Mouse (Mus musculus) forebrain, embryonic 11.5 days (tissue): ENCODE data around the gene Dbx1. TPM values are rescaled to one million over a fixed set of nuclear protein-coding genes. Genes with fewer than 3 reads are reported as not detected.

ENCODE experiments used
- ATAC-seq: fragments of 200-750 bp; cut with Nextera tagmentation; replicated peaks from 2 replicates; pipeline ENCODE4 v1.8.0; 2017; ENCODE audit warnings: moderate TSS enrichment; ENCODE audit not compliant: low FRiP score
- DNase-seq: peaks from one replicate; pipeline ENCODE4 v3.0.0-alpha.2; 2017; ENCODE audit warnings: low spot score
- H3K27ac ChIP-seq: fragments of 300-500 bp; sonication (generic); 2 replicates; pipeline ENCODE4 v1.5.1; 2014; ENCODE audit warnings: low read depth, low read length
- H3K27me3 ChIP-seq: fragments of 300-500 bp; sonication (generic); 2 replicates; pipeline ENCODE4 v1.6.1; 2014; ENCODE audit warnings: mild to moderate bottlenecking, low read length, mixed read lengths; ENCODE audit not compliant: control insufficient read depth, insufficient read depth
- H3K36me3 ChIP-seq: fragments of 300-500 bp; sonication (generic); 2 replicates; pipeline ENCODE4 v1.6.1; 2014; ENCODE audit warnings: mild to moderate bottlenecking, low read length, moderate library complexity, mixed read lengths; ENCODE audit not compliant: control insufficient read depth, insufficient read depth
- H3K4me1 ChIP-seq: fragments of 300-500 bp; sonication (generic); replicated peaks from 2 replicates; pipeline ENCODE4 v1.6.1; 2014; ENCODE audit warnings: low read length, mixed read lengths; ENCODE audit not compliant: control insufficient read depth, insufficient read depth
- H3K4me2 ChIP-seq: fragments of 300-500 bp; sonication (generic); 2 replicates; pipeline ENCODE4 v1.6.1; 2014; ENCODE audit warnings: low read depth, mild to moderate bottlenecking, low read length, moderate library complexity, mixed read lengths; ENCODE audit not compliant: severe bottlenecking
- H3K4me3 ChIP-seq: fragments of 300-500 bp; sonication (generic); 2 replicates; pipeline ENCODE4 v1.5.1; 2014; ENCODE audit warnings: low read depth, low read length
- H3K9ac ChIP-seq: fragments of 300-500 bp; sonication (generic); 2 replicates; pipeline ENCODE4 v1.6.1; 2014; ENCODE audit warnings: low read length
- H3K9me3 ChIP-seq: fragments of 300-500 bp; sonication (generic); 2 replicates; pipeline ENCODE4 v1.6.1; 2016; ENCODE audit warnings: low read length, mixed read lengths; ENCODE audit not compliant: control insufficient read depth
- WGBS: fragments of 180-500 bp; shearing (Covaris S2); extraction: QIAGEN DNeasy Blood & Tissue Kit; methylation state at CpG from one replicate; pipeline ENCODE4 v1.1.7; 2014; 5-methylcytosine and 5-hydroxymethylcytosine counted together
- polyA plus RNA-seq: library from polyadenylated mRNA; unstranded; fragments of >200 nt; fragmentation: Nextera tagmentation; extraction: Ambion mirVana; gene quantifications from 2 replicates; pipeline ENCODE4 v1.2.1, GENCODE M21; 2014

Dbx1 gene
- polyA plus RNA-seq, 1 experiment from 2014 or later: 33.3 TPM

GRCm38 (mm10) chr7:49661811-49662491, 25.3 kb upstream of the Dbx1 start:
- Histone ChIP-seq H3K27me3 (peaks cover 45% of the 10 kb centered on the region), H3K4me2 (peak overlapping the region; percentile 18; the same call in 1 of the 2 replicates), H3K27ac (no peak overlapping the region), H3K4me1 (0 out of 2 replicates have a peak, but pooled peaks cover 5% of the 10 kb centered on the region), H3K9ac (no peak overlapping the region), H3K36me3 (no peaks in the 10 kb centered on the region), H3K9me3 (no peaks in the 10 kb centered on the region), H3K4me3 (no peak overlapping the region)
- ATAC-seq: peak; percentile 64; the same call in 1 of the 2 replicates
- under 1% methylated on average over 24 of the region's 24 CpGs for WGBS
- peak; percentile 60 for DNase-seq

- Histone ChIP-seq H3K9ac (no peak overlapping the region), H3K36me3 (no peaks in the 10 kb centered on the region), H3K4me3 (no peak overlapping the region), H3K4me1 (peaks cover 29% of the 10 kb centered on the region), H3K27ac (no peak overlapping the region), H3K4me2 (no peak overlapping the region), H3K9me3 (no peaks in the 10 kb centered on the region), H3K27me3 (peaks cover 62% of the 10 kb centered on the region)
- ATAC-seq (peak; percentile 59), DNase-seq (no peak)
- 5% methylated on average over 3 of the region's 3 CpGs for WGBS
These were observed 4.2 kb upstream of the Dbx1 start for GRCm38 (mm10) chr7:49640709-49641305.

GRCm38 (mm10) chr7:49639864-49640708, 3.4 kb upstream of the Dbx1 start:
- Histone ChIP-seq H3K9me3 (no peaks in the 10 kb centered on the region), H3K27ac (peak overlapping the region; percentile 13; the same call in 1 of the 2 replicates), H3K4me2 (no peak overlapping the region), H3K36me3 (no peaks in the 10 kb centered on the region), H3K4me1 (peaks cover 35% of the 10 kb centered on the region), H3K9ac (no peak overlapping the region), H3K4me3 (no peak overlapping the region), H3K27me3 (peaks cover 69% of the 10 kb centered on the region)
- DNase-seq (peak; percentile 63), ATAC-seq (peak; percentile 28; the same call in 1 of the 2 replicates)
- WGBS: 2% methylated on average over 18 of the region's 18 CpGs

GRCm38 (mm10) chr7:49638941-49639776, 2.5 kb upstream of the Dbx1 start:
- H3K4me1 ChIP-seq: peaks cover 40% of the 10 kb centered on the region
- H3K36me3 ChIP-seq: no peaks in the 10 kb centered on the region
- H3K9ac ChIP-seq: no peak overlapping the region
- H3K27me3 ChIP-seq: peaks cover 69% of the 10 kb centered on the region
- H3K4me3 ChIP-seq: no peak overlapping the region
- no peak for DNase-seq
- WGBS: under 1% methylated on average over 35 of the region's 35 CpGs
- no peak for ATAC-seq
- H3K27ac ChIP-seq: no peak overlapping the region
- H3K9me3 ChIP-seq: no peaks in the 10 kb centered on the region
- H3K4me2 ChIP-seq: peak overlapping the region; percentile 16; the same call in 1 of the 2 replicates

- no peak for ATAC-seq
- peaks cover 65% of the 10 kb centered on the region for H3K27me3 ChIP-seq
- under 1% methylated on average over 21 of the region's 21 CpGs for WGBS
- H3K4me3 ChIP-seq: no peak overlapping the region
- peak overlapping the region; percentile 24; the same call in 1 of the 2 replicates for H3K4me2 ChIP-seq
- no peaks in the 10 kb centered on the region for H3K36me3 ChIP-seq
- no peak for DNase-seq
- no peaks in the 10 kb centered on the region for H3K9me3 ChIP-seq
- no peak overlapping the region for H3K9ac ChIP-seq
- peaks cover 44% of the 10 kb centered on the region for H3K4me1 ChIP-seq
- H3K27ac ChIP-seq: no peak overlapping the region
These were observed 1.4 kb upstream of the Dbx1 start for GRCm38 (mm10) chr7:49637851-49638663.

GRCm38 (mm10) chr7:49637281-49637680, 632 bp upstream of the Dbx1 start:
- ATAC-seq (no peak), DNase-seq (no peak)
- Histone ChIP-seq H3K36me3 (no peaks in the 10 kb centered on the region), H3K9ac (no peak overlapping the region), H3K4me1 (peaks cover 46% of the 10 kb centered on the region), H3K4me3 (no peak overlapping the region), H3K9me3 (no peaks in the 10 kb centered on the region), H3K27me3 (peaks cover 66% of the 10 kb centered on the region), H3K27ac (no peak overlapping the region), H3K4me2 (no peak overlapping the region)
- WGBS: under 1% methylated on average over 9 of the region's 9 CpGs

- no peak overlapping the region for H3K27ac ChIP-seq
- DNase-seq: no peak
These were observed 678 bp downstream of the Dbx1 start for GRCm38 (mm10) chr7:49635971-49636370.

More at GRCm38 (mm10) chr7:49635971-49636370, 678 bp downstream of the Dbx1 start:
- Histone ChIP-seq H3K9me3 (no peaks in the 10 kb centered on the region), H3K27me3 (peaks cover 70% of the 10 kb centered on the region), H3K9ac (peak overlapping the region; percentile 29; the same call in 1 of the 2 replicates), H3K4me3 (peak overlapping the region; percentile 24), H3K4me2 (peak overlapping the region; percentile 42), H3K4me1 (peaks cover 45% of the 10 kb centered on the region), H3K36me3 (no peaks in the 10 kb centered on the region)
- under 1% methylated on average over 22 of the region's 22 CpGs for WGBS
- ATAC-seq: no peak
